Mouse (Mus musculus): ENCODE results near the gene Trpt1. TPM values are rescaled to one million over a fixed set of nuclear protein-coding genes. Genes with fewer than 3 reads are reported as not detected.

Trpt1 gene
- polyA plus RNA-seq, 1 experiment, result 24.2 TPM

DNA sequence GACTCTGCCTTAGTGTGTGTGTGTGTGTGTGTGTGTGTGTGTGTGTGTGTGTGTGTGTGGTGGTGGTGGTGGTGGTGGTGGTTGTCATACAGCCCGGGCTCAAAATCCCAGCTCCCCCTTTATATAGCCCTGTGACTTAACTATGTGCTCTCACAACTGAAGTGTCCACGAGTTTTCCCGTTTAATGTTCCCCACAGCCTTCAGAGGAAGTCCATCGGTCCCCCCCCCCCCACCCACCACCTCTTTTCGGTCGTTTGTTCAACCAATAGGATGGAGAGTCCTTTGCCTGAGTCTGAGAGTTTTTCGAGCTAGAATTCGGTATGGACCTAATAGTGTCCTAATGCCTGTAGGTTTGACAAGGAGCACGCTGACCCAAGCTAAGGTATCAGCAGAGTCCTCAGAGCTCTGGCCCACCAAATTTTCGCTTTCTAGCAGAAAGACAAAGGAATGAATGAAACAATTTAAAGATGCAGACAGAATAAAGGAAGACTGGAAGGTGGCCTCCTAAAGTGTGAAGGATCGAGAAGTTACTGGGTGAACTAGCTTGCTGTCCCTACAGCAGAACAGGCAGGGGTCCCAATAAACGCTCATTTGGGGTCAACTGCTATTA is 22.2 kb upstream of the Trpt1 start:
- Histone ChIP-seq H3K4me1 (ENCODE audit: control insufficient read depth, insufficient read depth, low read length) (peaks cover 3% of the 10 kb centered on the region; the same call in 1 of the 2 replicates), H3K27ac (ENCODE audit: insufficient read depth, low read length) (no peak overlapping the region), H3K4me3 (ENCODE audit: insufficient read depth, low read length) (no peak overlapping the region; the same call in 1 of the 2 replicates)
- TF ChIP-seq POLR2A (IDR thresholded peaks at IDR 0.05; ENCODE audit: extremely low read depth, insufficient read depth, low read length) (no peak), CTCF (IDR thresholded peaks at IDR 0.05; ENCODE audit: extremely low read depth, insufficient read depth, low read length) (no peak)

GRCm38 (mm10) chr19:6974211-6975205 is 21.4 kb upstream of the Trpt1 start, which contains the start of gene Ppp1r14b:
TSS of gene Ppp1r14b (plus strand) at chr19:6974968.
- Histone ChIP-seq H3K4me3 (ENCODE audit: insufficient read depth, low read length) (peak within 1 kb of the TSS; percentile 77), H3K27ac (ENCODE audit: insufficient read depth, low read length) (0 out of 2 replicates have a peak within 1 kb of the TSS, but pooled peaks have one; percentile 4), H3K4me1 (ENCODE audit: control insufficient read depth, insufficient read depth, low read length) (peaks cover 5% of the 10 kb centered on the region; the same call in 1 of the 2 replicates)
- TF ChIP-seq CTCF (IDR thresholded peaks at IDR 0.05; ENCODE audit: extremely low read depth, insufficient read depth, low read length), result no peak
- no peak for TF ChIP-seq POLR2A (IDR thresholded peaks at IDR 0.05; ENCODE audit: extremely low read depth, insufficient read depth, low read length)

DNA sequence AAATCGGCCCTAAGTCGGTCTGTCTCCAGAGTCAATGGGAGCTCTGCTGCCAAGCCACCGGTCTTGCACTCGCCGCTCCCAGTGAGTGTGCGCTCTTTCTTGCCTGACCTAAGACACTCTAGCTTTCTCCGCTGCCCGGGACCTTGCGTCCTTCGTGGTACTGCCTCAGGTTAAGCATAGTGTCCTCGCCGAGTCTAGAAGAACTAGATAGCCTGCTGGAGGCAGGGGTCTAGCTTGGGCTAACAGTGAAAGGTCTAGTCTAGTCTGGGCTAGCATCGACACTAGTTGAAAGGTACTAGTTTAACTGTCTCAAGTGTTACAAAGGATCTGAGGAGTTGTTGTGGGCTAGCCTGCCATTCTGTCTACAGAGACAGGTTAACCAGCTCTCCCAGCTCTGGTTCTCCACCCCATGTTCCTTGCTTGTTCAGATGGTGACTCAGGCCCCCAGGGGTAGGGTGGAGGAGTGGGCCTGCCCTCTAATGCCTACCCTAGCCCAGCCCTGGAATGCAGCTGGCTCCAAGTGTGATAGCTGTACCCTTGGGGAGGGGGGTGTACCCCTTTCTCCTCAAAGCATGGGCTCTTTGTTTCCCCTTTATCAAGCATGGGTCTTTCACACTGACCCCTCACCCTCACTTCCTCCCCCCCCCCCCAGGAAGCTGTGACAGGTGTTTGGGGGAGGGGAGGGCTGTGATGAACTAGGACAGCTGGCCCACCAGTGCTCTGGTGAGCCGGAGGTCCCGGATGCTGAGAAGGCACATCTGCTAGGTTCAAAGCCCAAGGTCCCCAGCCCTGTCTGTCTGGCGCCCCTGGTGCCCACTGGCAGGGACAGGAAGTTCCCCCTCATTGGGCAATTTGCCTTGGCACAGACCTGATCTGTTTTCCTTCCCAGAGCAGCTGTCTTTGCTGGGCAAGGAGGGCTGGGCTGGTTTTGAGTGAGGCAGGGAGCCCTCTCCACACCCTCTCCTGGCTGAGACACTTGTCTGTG is 20.1 kb upstream of the Trpt1 start, which contains the start of gene Plcb3:
TSS of gene Plcb3 (minus strand) at position 934 of the 985 bp plus-strand sequence.
- TF ChIP-seq POLR2A (IDR thresholded peaks at IDR 0.05; ENCODE audit: extremely low read depth, insufficient read depth, low read length), result 0 out of 2 replicates have a peak, but pooled peaks have one; percentile 5
- no peak for TF ChIP-seq CTCF (IDR thresholded peaks at IDR 0.05; ENCODE audit: extremely low read depth, insufficient read depth, low read length)
- Histone ChIP-seq H3K27ac (ENCODE audit: insufficient read depth, low read length) (no peak within 1 kb of the TSS), H3K4me1 (ENCODE audit: control insufficient read depth, insufficient read depth, low read length) (peaks cover 5% of the 10 kb centered on the region; the same call in 1 of the 2 replicates), H3K4me3 (ENCODE audit: insufficient read depth, low read length) (peak within 1 kb of the TSS; percentile 48)

- Histone ChIP-seq H3K27ac (ENCODE audit: insufficient read depth, low read length) (no peak overlapping the region), H3K4me1 (ENCODE audit: control insufficient read depth, insufficient read depth, low read length) (peaks cover 5% of the 10 kb centered on the region; the same call in 1 of the 2 replicates), H3K4me3 (ENCODE audit: insufficient read depth, low read length) (peak overlapping the region; percentile 65)
- TF ChIP-seq CTCF (IDR thresholded peaks at IDR 0.05; ENCODE audit: extremely low read depth, insufficient read depth, low read length) (no peak), POLR2A (IDR thresholded peaks at IDR 0.05; ENCODE audit: extremely low read depth, insufficient read depth, low read length) (no peak)
Observed at GRCm38 (mm10) chr19:6977759-6978638, 17.9 kb upstream of the Trpt1 start.

- Histone ChIP-seq H3K4me1 (ENCODE audit: control insufficient read depth, insufficient read depth, low read length) (peaks cover 5% of the 10 kb centered on the region; the same call in 1 of the 2 replicates), H3K27ac (ENCODE audit: insufficient read depth, low read length) (no peak overlapping the region), H3K4me3 (ENCODE audit: insufficient read depth, low read length) (peak overlapping the region; percentile 65)
- no peak for TF ChIP-seq POLR2A (IDR thresholded peaks at IDR 0.05; ENCODE audit: extremely low read depth, insufficient read depth, low read length)
- no peak for TF ChIP-seq CTCF (IDR thresholded peaks at IDR 0.05; ENCODE audit: extremely low read depth, insufficient read depth, low read length)
Observed at GRCm38 (mm10) chr19:6978639-6978974, 17.3 kb upstream of the Trpt1 start.

- peak overlapping the region; percentile 65 for H3K4me3 ChIP-seq (ENCODE audit: insufficient read depth, low read length)
- no peak for TF ChIP-seq CTCF (IDR thresholded peaks at IDR 0.05; ENCODE audit: extremely low read depth, insufficient read depth, low read length)
- TF ChIP-seq POLR2A (IDR thresholded peaks at IDR 0.05; ENCODE audit: extremely low read depth, insufficient read depth, low read length), result 0 out of 2 replicates have a peak, but pooled peaks have one; percentile 9
- peaks cover 5% of the 10 kb centered on the region; the same call in 1 of the 2 replicates for H3K4me1 ChIP-seq (ENCODE audit: control insufficient read depth, insufficient read depth, low read length)
- peak overlapping the region; percentile 78 for H3K27ac ChIP-seq (ENCODE audit: insufficient read depth, low read length)
Observed at GRCm38 (mm10) chr19:6979001-6979479, 16.9 kb upstream of the Trpt1 start.

DNA sequence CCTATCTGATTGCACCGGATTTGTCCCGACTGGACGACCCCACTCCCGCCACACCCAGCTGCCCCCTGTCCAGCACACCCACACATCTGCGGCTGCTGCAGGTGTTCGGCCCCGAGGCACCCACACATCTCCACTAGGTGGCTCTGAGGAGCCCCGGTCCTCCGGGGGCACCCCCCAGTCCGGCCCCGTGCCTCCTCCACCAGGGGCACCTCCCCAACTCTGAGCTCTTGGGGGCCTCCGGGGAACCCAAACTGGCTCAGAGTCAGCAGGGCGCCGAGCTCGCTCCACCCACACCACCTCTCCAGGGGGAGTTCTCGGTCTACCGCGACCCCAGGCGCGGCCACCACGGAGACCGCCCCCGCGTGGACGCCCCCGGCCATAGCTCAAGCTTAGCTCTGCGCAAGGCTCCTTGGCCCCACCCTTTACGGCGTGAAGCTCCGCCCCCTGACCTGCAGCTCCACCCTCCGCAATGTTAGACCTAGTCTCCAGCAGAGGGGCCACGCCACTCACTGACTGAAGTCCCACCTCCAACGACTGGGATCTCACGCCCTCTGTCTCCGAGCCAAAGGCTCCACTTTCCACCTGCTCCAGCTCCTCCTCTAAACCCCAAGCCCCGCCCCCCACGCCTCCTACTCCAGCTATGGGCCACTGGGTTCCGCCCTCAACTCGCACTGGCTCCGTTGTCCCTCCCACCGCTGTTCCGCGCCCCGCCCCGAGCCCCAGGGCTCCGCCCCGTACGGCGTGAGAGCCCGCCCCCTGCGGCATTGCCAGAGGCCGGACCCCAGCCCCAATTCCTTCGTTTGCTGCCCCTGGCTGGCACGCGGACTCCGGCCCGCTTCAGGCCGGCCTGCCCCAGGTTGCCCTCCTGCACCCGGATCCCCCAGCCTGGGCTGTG is 16.2 kb upstream of the Trpt1 start:
- Histone ChIP-seq H3K4me3 (ENCODE audit: insufficient read depth, low read length) (peak overlapping the region; percentile 65), H3K27ac (ENCODE audit: insufficient read depth, low read length) (peak overlapping the region; percentile 78), H3K4me1 (ENCODE audit: control insufficient read depth, insufficient read depth, low read length) (peaks cover 5% of the 10 kb centered on the region; the same call in 1 of the 2 replicates)
- TF ChIP-seq CTCF (IDR thresholded peaks at IDR 0.05; ENCODE audit: extremely low read depth, insufficient read depth, low read length) (peak; percentile 16; the same call in 1 of the 2 replicates), POLR2A (IDR thresholded peaks at IDR 0.05; ENCODE audit: extremely low read depth, insufficient read depth, low read length) (peak; percentile 52; the same call in 1 of the 2 replicates)
